Mouse (Mus musculus): ENCODE data around the gene Shank1. TPM values are rescaled to one million over a fixed set of nuclear protein-coding genes. Genes with fewer than 3 reads are reported as not detected.
A peak's percentile ranks its signal among the peaks of the same experiment; 100 is the strongest.

Shank1 gene
- polyA plus RNA-seq, 1 experiment from 2014 or later = 0.69 TPM

- Histone ChIP-seq H3K9me3 (ENCODE audit: control insufficient read depth, low read length) (no peaks in the 10 kb centered on the region), H3K4me2 (peak overlapping the region; percentile 64), H3K4me1 (replicated peaks; ENCODE audit: control insufficient read depth, insufficient read depth, low read length) (no peaks in the 10 kb centered on the region), H3K9ac (ENCODE audit: low read depth, low read length) (no peak overlapping the region), H3K4me3 (ENCODE audit: low read depth, low read length) (peak overlapping the region; percentile 35), H3K27ac (ENCODE audit: low read depth, low read length) (no peak overlapping the region), H3K27me3 (replicated peaks; ENCODE audit: control insufficient read depth, insufficient read depth, low read length) (no peaks in the 10 kb centered on the region; the same call in 1 of the 2 replicates), H3K36me3 (ENCODE audit: control insufficient read depth, insufficient read depth, low read length) (no peaks in the 10 kb centered on the region)
- DNase-seq (ENCODE audit: low spot score) = peak; percentile 80
- peak; percentile 91 for ATAC-seq (replicated peaks; ENCODE audit: low FRiP score)
- 3% methylated on average over 27 of the region's 27 CpGs for WGBS
Observed at GRCm38 (mm10) chr7:44405346-44406014, 95.4 kb downstream of the Shank1 start.

- no peak overlapping the region for H3K27ac ChIP-seq (ENCODE audit: low read depth, low read length)
- H3K4me2 ChIP-seq = peak overlapping the region; percentile 64; the same call in 1 of the 2 replicates
- no peaks in the 10 kb centered on the region; the same call in 1 of the 2 replicates for H3K27me3 ChIP-seq (replicated peaks; ENCODE audit: control insufficient read depth, insufficient read depth, low read length)
- H3K9me3 ChIP-seq (ENCODE audit: control insufficient read depth, low read length) = no peaks in the 10 kb centered on the region
- no peak for DNase-seq (ENCODE audit: low spot score)
- H3K9ac ChIP-seq (ENCODE audit: low read depth, low read length) = no peak overlapping the region
- H3K4me1 ChIP-seq (replicated peaks; ENCODE audit: control insufficient read depth, insufficient read depth, low read length) = no peaks in the 10 kb centered on the region
- H3K4me3 ChIP-seq (ENCODE audit: low read depth, low read length) = peak overlapping the region; percentile 35; the same call in 1 of the 2 replicates
- no peak for ATAC-seq (replicated peaks; ENCODE audit: low FRiP score)
- H3K36me3 ChIP-seq (ENCODE audit: control insufficient read depth, insufficient read depth, low read length) = no peaks in the 10 kb centered on the region
- 2% methylated on average over 5 of the region's 5 CpGs for WGBS
Observed at GRCm38 (mm10) chr7:44406015-44406355, 95.9 kb downstream of the Shank1 start.

Other genes starting within 250 kb of the Shank1 start
- gene Klk1b21, start 207.9 kb upstream of the Shank1 start, polyA plus RNA-seq (2014; fragmentation: Nextera tagmentation; extraction: Ambion mirVana) = not detected in 2 replicates
- not detected in 2 replicates for gene Klk1b22, start 197.6 kb upstream of the Shank1 start, polyA plus RNA-seq (2014; fragmentation: Nextera tagmentation; extraction: Ambion mirVana)
- not detected in 2 replicates for gene Klk1b16, start 173.5 kb upstream of the Shank1 start, polyA plus RNA-seq (2014; fragmentation: Nextera tagmentation; extraction: Ambion mirVana)
- not detected in 2 replicates for gene Klk1b24, start 122.0 kb upstream of the Shank1 start, polyA plus RNA-seq (2014; fragmentation: Nextera tagmentation; extraction: Ambion mirVana)
- gene Klk1b3, start 112.1 kb upstream of the Shank1 start, polyA plus RNA-seq (2014; fragmentation: Nextera tagmentation; extraction: Ambion mirVana) = not detected in 2 replicates
- gene Klk1b4, start 102.8 kb upstream of the Shank1 start, polyA plus RNA-seq (2014; fragmentation: Nextera tagmentation; extraction: Ambion mirVana) = not detected in 2 replicates
- not detected in 2 replicates for gene Klk1b5, start 94.3 kb upstream of the Shank1 start, polyA plus RNA-seq (2014; fragmentation: Nextera tagmentation; extraction: Ambion mirVana)
- not detected in 2 replicates for gene Klk1, start 84.9 kb upstream of the Shank1 start, polyA plus RNA-seq (2014; fragmentation: Nextera tagmentation; extraction: Ambion mirVana)
- gene Gm36864, start 74.1 kb upstream of the Shank1 start, polyA plus RNA-seq (2014; fragmentation: Nextera tagmentation; extraction: Ambion mirVana) = not detected in 2 replicates
- 1.5 and 2.0 TPM in 2 replicates for gene 1700028J19Rik, start 63.6 kb upstream of the Shank1 start, polyA plus RNA-seq (2014; fragmentation: Nextera tagmentation; extraction: Ambion mirVana)
- 109 and 117 TPM in 2 replicates for gene 2410002F23Rik, start 63.5 kb upstream of the Shank1 start, polyA plus RNA-seq (2014; fragmentation: Nextera tagmentation; extraction: Ambion mirVana)
- gene Acp4, start 52.9 kb upstream of the Shank1 start, polyA plus RNA-seq (2014; fragmentation: Nextera tagmentation; extraction: Ambion mirVana) = not detected in 2 replicates
- not detected in 2 replicates for gene Gm15517, start 48.8 kb upstream of the Shank1 start, polyA plus RNA-seq (2014; fragmentation: Nextera tagmentation; extraction: Ambion mirVana)
- 0.90 and 1.1 TPM in 2 replicates for gene Clec11a, start 3.4 kb upstream of the Shank1 start, polyA plus RNA-seq (2014; fragmentation: Nextera tagmentation; extraction: Ambion mirVana)
- 0.35 and 0.40 TPM in 2 replicates for gene Syt3, start 73.8 kb downstream of the Shank1 start, polyA plus RNA-seq (2014; fragmentation: Nextera tagmentation; extraction: Ambion mirVana)
- 0.83 and 0.93 TPM in 2 replicates for gene 1700008O03Rik, start 75.6 kb downstream of the Shank1 start, polyA plus RNA-seq (2014; fragmentation: Nextera tagmentation; extraction: Ambion mirVana)
- 0.25 and 0.52 TPM in 2 replicates for gene Lrrc4b, start 118.8 kb downstream of the Shank1 start, polyA plus RNA-seq (2014; fragmentation: Nextera tagmentation; extraction: Ambion mirVana)
- gene Aspdh, start 155.1 kb downstream of the Shank1 start, polyA plus RNA-seq (2014; fragmentation: Nextera tagmentation; extraction: Ambion mirVana) = 5.6 and 6.4 TPM in 2 replicates
- 145 and 146 TPM in 2 replicates for gene Josd2, start 157.7 kb downstream of the Shank1 start, polyA plus RNA-seq (2014; fragmentation: Nextera tagmentation; extraction: Ambion mirVana)
- gene Emc10, start 186.3 kb downstream of the Shank1 start, polyA plus RNA-seq (2014; fragmentation: Nextera tagmentation; extraction: Ambion mirVana) = 72.8 and 75.2 TPM in 2 replicates
- gene Fam71e1, start 186.3 kb downstream of the Shank1 start, polyA plus RNA-seq (2014; fragmentation: Nextera tagmentation; extraction: Ambion mirVana) = 4.7 and 5.9 TPM in 2 replicates
- gene Mybpc2, start 214.4 kb downstream of the Shank1 start, polyA plus RNA-seq (2014; fragmentation: Nextera tagmentation; extraction: Ambion mirVana) = not detected in 2 replicates
- 0.05 TPM in 1 of 2 replicates, not detected in the other for gene Spib, start 221.8 kb downstream of the Shank1 start, polyA plus RNA-seq (2014; fragmentation: Nextera tagmentation; extraction: Ambion mirVana)
- gene Pold1, start 238.6 kb downstream of the Shank1 start, polyA plus RNA-seq (2014; fragmentation: Nextera tagmentation; extraction: Ambion mirVana) = 119 and 128 TPM in 2 replicates
- gene Nr1h2, start 243.7 kb downstream of the Shank1 start, polyA plus RNA-seq (2014; fragmentation: Nextera tagmentation; extraction: Ambion mirVana) = 65.6 and 69.2 TPM in 2 replicates

Measured in liver, embryonic 11.5 days (tissue).